Mouse (Mus musculus): Measurements from ENCODE around the gene Sgms2. TPM values are rescaled to one million over a fixed set of nuclear protein-coding genes. Genes with fewer than 3 reads are reported as not detected.

Gene Sgms2
- polyA plus RNA-seq, 1 experiment from 2014 or later: 8.8 TPM

- WGBS: 44% methylated on average over 7 of the region's 7 CpGs
- no peaks in the 10 kb centered on the region; the same call in 1 of the 2 replicates for H3K4me1 ChIP-seq (ENCODE audit: control insufficient read depth, insufficient read depth, low read length)
- ATAC-seq (ENCODE audit: insufficient number of reproducible peaks, insufficient read depth, low FRiP score, low read depth): no peak
Observed at GRCm38 (mm10) chr3:131327189-131327588, 164.0 kb downstream of the Sgms2 start.

GRCm38 (mm10) chr3:131326637-131327036, 164.6 kb downstream of the Sgms2 start:
- ATAC-seq (ENCODE audit: insufficient number of reproducible peaks, insufficient read depth, low FRiP score, low read depth): no peak
- H3K27ac ChIP-seq (ENCODE audit: low read length): no peak overlapping the region
- no peak overlapping the region for H3K9ac ChIP-seq (replicated peaks; ENCODE audit: low read depth, low read length)
- 87% methylated on average over 4 of the region's 4 CpGs for WGBS
- H3K27me3 ChIP-seq (ENCODE audit: control insufficient read depth, insufficient read depth, low read length): no peaks in the 10 kb centered on the region
- no peaks in the 10 kb centered on the region for H3K9me3 ChIP-seq (ENCODE audit: control insufficient read depth, low read depth, low read length)
- H3K36me3 ChIP-seq (ENCODE audit: control insufficient read depth, insufficient read depth, low read length): no peaks in the 10 kb centered on the region
- H3K4me3 ChIP-seq (ENCODE audit: low read depth, low read length): no peak overlapping the region
- H3K4me1 ChIP-seq (ENCODE audit: control insufficient read depth, insufficient read depth, low read length): no peaks in the 10 kb centered on the region; the same call in 1 of the 2 replicates
- no peak overlapping the region for H3K4me2 ChIP-seq (replicated peaks; ENCODE audit: low read depth, low read length)

More at GRCm38 (mm10) chr3:131327189-131327588, 164.0 kb downstream of the Sgms2 start:
- no peak overlapping the region for H3K4me3 ChIP-seq (ENCODE audit: low read depth, low read length)
- H3K4me2 ChIP-seq (replicated peaks; ENCODE audit: low read depth, low read length): no peak overlapping the region
- no peaks in the 10 kb centered on the region for H3K27me3 ChIP-seq (ENCODE audit: control insufficient read depth, insufficient read depth, low read length)
- H3K9me3 ChIP-seq (ENCODE audit: control insufficient read depth, low read depth, low read length): no peaks in the 10 kb centered on the region
- H3K27ac ChIP-seq (ENCODE audit: low read length): no peak overlapping the region
- H3K36me3 ChIP-seq (ENCODE audit: control insufficient read depth, insufficient read depth, low read length): no peaks in the 10 kb centered on the region
- H3K9ac ChIP-seq (replicated peaks; ENCODE audit: low read depth, low read length): no peak overlapping the region

GRCm38 (mm10) chr3:131322081-131322815, 169.0 kb downstream of the Sgms2 start:
- Histone ChIP-seq H3K9me3 (ENCODE audit: control insufficient read depth, low read depth, low read length) (no peaks in the 10 kb centered on the region), H3K4me3 (ENCODE audit: low read depth, low read length) (no peak overlapping the region), H3K9ac (replicated peaks; ENCODE audit: low read depth, low read length) (no peak overlapping the region), H3K27me3 (ENCODE audit: control insufficient read depth, insufficient read depth, low read length) (no peaks in the 10 kb centered on the region), H3K27ac (ENCODE audit: low read length) (no peak overlapping the region), H3K4me2 (replicated peaks; ENCODE audit: low read depth, low read length) (no peak overlapping the region), H3K36me3 (ENCODE audit: control insufficient read depth, insufficient read depth, low read length) (no peaks in the 10 kb centered on the region), H3K4me1 (ENCODE audit: control insufficient read depth, insufficient read depth, low read length) (no peaks in the 10 kb centered on the region; the same call in 1 of the 2 replicates)
- WGBS: 70% methylated on average over 14 of the region's 14 CpGs
- ATAC-seq (ENCODE audit: insufficient number of reproducible peaks, insufficient read depth, low FRiP score, low read depth): no peak

GRCm38 (mm10) chr3:131320184-131320583, 171.0 kb downstream of the Sgms2 start:
- H3K4me3 ChIP-seq (ENCODE audit: low read depth, low read length): no peak overlapping the region
- no peak overlapping the region for H3K9ac ChIP-seq (replicated peaks; ENCODE audit: low read depth, low read length)
- no peaks in the 10 kb centered on the region for H3K9me3 ChIP-seq (ENCODE audit: control insufficient read depth, low read depth, low read length)
- no peak overlapping the region for H3K4me2 ChIP-seq (replicated peaks; ENCODE audit: low read depth, low read length)
- 13% methylated on average over 3 of the region's 3 CpGs for WGBS
- H3K4me1 ChIP-seq (ENCODE audit: control insufficient read depth, insufficient read depth, low read length): no peaks in the 10 kb centered on the region; the same call in 1 of the 2 replicates
- H3K27me3 ChIP-seq (ENCODE audit: control insufficient read depth, insufficient read depth, low read length): no peaks in the 10 kb centered on the region
- no peak for ATAC-seq (ENCODE audit: insufficient number of reproducible peaks, insufficient read depth, low FRiP score, low read depth)
- H3K27ac ChIP-seq (ENCODE audit: low read length): no peak overlapping the region
- no peaks in the 10 kb centered on the region for H3K36me3 ChIP-seq (ENCODE audit: control insufficient read depth, insufficient read depth, low read length)

GRCm38 (mm10) chr3:131318211-131318610, 173.0 kb downstream of the Sgms2 start:
- Histone ChIP-seq H3K27me3 (ENCODE audit: control insufficient read depth, insufficient read depth, low read length) (no peaks in the 10 kb centered on the region), H3K27ac (ENCODE audit: low read length) (no peak overlapping the region), H3K9ac (replicated peaks; ENCODE audit: low read depth, low read length) (no peak overlapping the region), H3K4me2 (replicated peaks; ENCODE audit: low read depth, low read length) (no peak overlapping the region), H3K36me3 (ENCODE audit: control insufficient read depth, insufficient read depth, low read length) (no peaks in the 10 kb centered on the region), H3K9me3 (ENCODE audit: control insufficient read depth, low read depth, low read length) (no peaks in the 10 kb centered on the region), H3K4me3 (ENCODE audit: low read depth, low read length) (no peak overlapping the region), H3K4me1 (ENCODE audit: control insufficient read depth, insufficient read depth, low read length) (no peaks in the 10 kb centered on the region; the same call in 1 of the 2 replicates)
- 54% methylated on average over 2 of the region's 2 CpGs for WGBS
- no peak for ATAC-seq (ENCODE audit: insufficient number of reproducible peaks, insufficient read depth, low FRiP score, low read depth)

- no peaks in the 10 kb centered on the region for H3K4me1 ChIP-seq (ENCODE audit: control insufficient read depth, insufficient read depth, low read length)
- 95% methylated on average over 1 of the region's 1 CpGs for WGBS
- H3K27ac ChIP-seq (ENCODE audit: low read length): no peak overlapping the region
- ATAC-seq (ENCODE audit: insufficient number of reproducible peaks, insufficient read depth, low FRiP score, low read depth): no peak
- H3K9ac ChIP-seq (replicated peaks; ENCODE audit: low read depth, low read length): no peak overlapping the region
- no peak overlapping the region for H3K4me2 ChIP-seq (replicated peaks; ENCODE audit: low read depth, low read length)
- no peaks in the 10 kb centered on the region for H3K27me3 ChIP-seq (ENCODE audit: control insufficient read depth, insufficient read depth, low read length)
- no peak overlapping the region for H3K4me3 ChIP-seq (ENCODE audit: low read depth, low read length)
- no peaks in the 10 kb centered on the region for H3K36me3 ChIP-seq (ENCODE audit: control insufficient read depth, insufficient read depth, low read length)
- no peaks in the 10 kb centered on the region for H3K9me3 ChIP-seq (ENCODE audit: control insufficient read depth, low read depth, low read length)
Observed at GRCm38 (mm10) chr3:131317126-131317525, 174.1 kb downstream of the Sgms2 start.

- ATAC-seq (ENCODE audit: insufficient number of reproducible peaks, insufficient read depth, low FRiP score, low read depth): no peak
- WGBS: 64% methylated on average over 4 of the region's 4 CpGs
- no peak overlapping the region for H3K27ac ChIP-seq (ENCODE audit: low read length)
- H3K27me3 ChIP-seq (ENCODE audit: control insufficient read depth, insufficient read depth, low read length): no peaks in the 10 kb centered on the region
- no peak overlapping the region for H3K4me3 ChIP-seq (ENCODE audit: low read depth, low read length)
- H3K4me2 ChIP-seq (replicated peaks; ENCODE audit: low read depth, low read length): no peak overlapping the region
- no peaks in the 10 kb centered on the region for H3K9me3 ChIP-seq (ENCODE audit: control insufficient read depth, low read depth, low read length)
- no peak overlapping the region for H3K9ac ChIP-seq (replicated peaks; ENCODE audit: low read depth, low read length)
- no peaks in the 10 kb centered on the region for H3K36me3 ChIP-seq (ENCODE audit: control insufficient read depth, insufficient read depth, low read length)
- no peaks in the 10 kb centered on the region for H3K4me1 ChIP-seq (ENCODE audit: control insufficient read depth, insufficient read depth, low read length)
Observed at GRCm38 (mm10) chr3:131315957-131316510, 175.2 kb downstream of the Sgms2 start.

- Histone ChIP-seq H3K27ac (ENCODE audit: low read length) (no peak overlapping the region), H3K27me3 (ENCODE audit: control insufficient read depth, insufficient read depth, low read length) (no peaks in the 10 kb centered on the region), H3K9ac (replicated peaks; ENCODE audit: low read depth, low read length) (no peak overlapping the region), H3K4me1 (ENCODE audit: control insufficient read depth, insufficient read depth, low read length) (no peaks in the 10 kb centered on the region), H3K36me3 (ENCODE audit: control insufficient read depth, insufficient read depth, low read length) (no peaks in the 10 kb centered on the region), H3K4me2 (replicated peaks; ENCODE audit: low read depth, low read length) (no peak overlapping the region), H3K9me3 (ENCODE audit: control insufficient read depth, low read depth, low read length) (peaks cover 7% of the 10 kb centered on the region), H3K4me3 (ENCODE audit: low read depth, low read length) (no peak overlapping the region)
- WGBS: 31% methylated on average over 9 of the region's 9 CpGs
- no peak for ATAC-seq (ENCODE audit: insufficient number of reproducible peaks, insufficient read depth, low FRiP score, low read depth)
Observed at GRCm38 (mm10) chr3:131312340-131312739, 178.9 kb downstream of the Sgms2 start.

Measured in stomach, embryonic 14.5 days (tissue).